Mouse (Mus musculus) stomach, embryonic 14.5 days (tissue): ENCODE measurements around the gene Ppp1r21. TPM values are rescaled to one million over a fixed set of nuclear protein-coding genes. Genes with fewer than 3 reads are reported as not detected.

Experiments
- ATAC-seq: fragments of 200-750 bp; cut with Nextera tagmentation; 2 replicates; pipeline ENCODE4 v1.8.0; 2017; ENCODE audit warnings: low read depth, moderate TSS enrichment; ENCODE audit not compliant: insufficient number of reproducible peaks, insufficient read depth, low FRiP score
- H3K27ac ChIP-seq: fragments of 300-500 bp; sonication (generic); 2 replicates; pipeline ENCODE4 v1.5.1; 2014; ENCODE audit warnings: mild to moderate bottlenecking, low read length, moderate library complexity, mixed read lengths
- H3K27me3 ChIP-seq: fragments of 300-500 bp; sonication (generic); 2 replicates; pipeline ENCODE4 v1.6.1; 2014; ENCODE audit warnings: low read length, control low read depth, mixed read lengths; ENCODE audit not compliant: control insufficient read depth, insufficient read depth
- H3K36me3 ChIP-seq: fragments of 300-500 bp; sonication (generic); 2 replicates; pipeline ENCODE4 v1.6.1; 2014; ENCODE audit warnings: mild to moderate bottlenecking, control low read depth, low read length, moderate library complexity, mixed read lengths; ENCODE audit not compliant: control insufficient read depth, insufficient read depth
- H3K4me1 ChIP-seq: fragments of 300-500 bp; sonication (generic); 2 replicates; pipeline ENCODE4 v1.6.1; 2014; ENCODE audit warnings: low read length, control low read depth, mixed read lengths; ENCODE audit not compliant: control insufficient read depth, insufficient read depth
- H3K4me2 ChIP-seq: fragments of 300-500 bp; sonication (generic); replicated peaks from 2 replicates; pipeline ENCODE4 v1.6.1; 2014; ENCODE audit warnings: low read depth, low read length, control low read depth
- H3K4me3 ChIP-seq: fragments of 300-500 bp; sonication (generic); 2 replicates; pipeline ENCODE4 v1.5.1; 2014; ENCODE audit warnings: low read depth, low read length, control low read depth
- H3K9ac ChIP-seq: fragments of 300-500 bp; sonication (generic); replicated peaks from 2 replicates; pipeline ENCODE4 v1.6.1; 2014; ENCODE audit warnings: low read depth, mild to moderate bottlenecking, control low read depth, low read length, moderate library complexity, mixed read lengths
- H3K9me3 ChIP-seq: fragments of 300-500 bp; sonication (generic); 2 replicates; pipeline ENCODE4 v1.6.1; 2016; ENCODE audit warnings: low read depth, low read length, control low read depth; ENCODE audit not compliant: control insufficient read depth
- WGBS: fragments of 180-500 bp; shearing (Covaris S2); extraction: QIAGEN DNeasy Blood & Tissue Kit; methylation state at CpG from one replicate; pipeline ENCODE4 v1.1.7; 2014; 5-methylcytosine and 5-hydroxymethylcytosine counted together
- polyA plus RNA-seq: library from polyadenylated mRNA; unstranded; fragments of >200 nt; fragmentation: Nextera tagmentation; extraction: Ambion mirVana; gene quantifications from 2 replicates; pipeline ENCODE4 v1.2.1, GENCODE M21; 2014

Ppp1r21 gene
- polyA plus RNA-seq, 1 experiment from 2014 or later = 30.3 TPM

GRCm38 (mm10) chr17:88531176-88531575 lies 1.3 kb downstream of the Ppp1r21 start:
- H3K9ac ChIP-seq = no peak overlapping the region
- H3K9me3 ChIP-seq = no peaks in the 10 kb centered on the region

GRCm38 (mm10) chr17:88537842-88538430 lies 8.0 kb downstream of the Ppp1r21 start:
- no peaks in the 10 kb centered on the region for H3K9me3 ChIP-seq
- H3K4me1 ChIP-seq = 0 out of 2 replicates have a peak, but pooled peaks cover 2% of the 10 kb centered on the region
- H3K9ac ChIP-seq = no peak overlapping the region
- no peaks in the 10 kb centered on the region for H3K27me3 ChIP-seq
- WGBS = 90% methylated on average over 8 of the region's 8 CpGs
- H3K27ac ChIP-seq = no peak overlapping the region
- H3K36me3 ChIP-seq = no peaks in the 10 kb centered on the region
- H3K4me3 ChIP-seq = no peak overlapping the region
- H3K4me2 ChIP-seq = no peak overlapping the region
- ATAC-seq = no peak

More at GRCm38 (mm10) chr17:88531176-88531575, 1.3 kb downstream of the Ppp1r21 start:
- H3K27me3 ChIP-seq = no peaks in the 10 kb centered on the region
- no peak overlapping the region for H3K27ac ChIP-seq
- no peak for ATAC-seq
- peak overlapping the region; percentile 68; the same call in 1 of the 2 replicates for H3K4me3 ChIP-seq
- H3K4me2 ChIP-seq = peak overlapping the region; percentile 79
- 60% methylated on average over 6 of the region's 6 CpGs for WGBS
- 0 out of 2 replicates have a peak, but pooled peaks cover 3% of the 10 kb centered on the region for H3K4me1 ChIP-seq
- no peaks in the 10 kb centered on the region for H3K36me3 ChIP-seq

GRCm38 (mm10) chr17:88542771-88543416 lies 13.0 kb downstream of the Ppp1r21 start:
- Histone ChIP-seq H3K4me1 (no peaks in the 10 kb centered on the region), H3K4me2 (no peak overlapping the region), H3K9me3 (no peaks in the 10 kb centered on the region), H3K36me3 (peaks cover 9% of the 10 kb centered on the region; the same call in 1 of the 2 replicates), H3K4me3 (no peak overlapping the region), H3K9ac (no peak overlapping the region), H3K27ac (no peak overlapping the region; the same call in 1 of the 2 replicates), H3K27me3 (no peaks in the 10 kb centered on the region)
- ATAC-seq = peak; percentile 77
- 33% methylated on average over 15 of the region's 15 CpGs for WGBS

- Histone ChIP-seq H3K27me3 (no peaks in the 10 kb centered on the region), H3K36me3 (peaks cover 9% of the 10 kb centered on the region; the same call in 1 of the 2 replicates), H3K4me2 (no peak overlapping the region), H3K27ac (no peak overlapping the region), H3K4me3 (no peak overlapping the region), H3K4me1 (no peaks in the 10 kb centered on the region), H3K9me3 (no peaks in the 10 kb centered on the region), H3K9ac (no peak overlapping the region)
- no peak for ATAC-seq
- 70% methylated on average over 3 of the region's 3 CpGs for WGBS
These were observed 13.5 kb downstream of the Ppp1r21 start for GRCm38 (mm10) chr17:88543417-88543782.

- Histone ChIP-seq H3K36me3 (peaks cover 9% of the 10 kb centered on the region; the same call in 1 of the 2 replicates), H3K4me3 (no peak overlapping the region), H3K4me2 (no peak overlapping the region), H3K9me3 (no peaks in the 10 kb centered on the region), H3K4me1 (no peaks in the 10 kb centered on the region), H3K27ac (no peak overlapping the region), H3K27me3 (no peaks in the 10 kb centered on the region), H3K9ac (no peak overlapping the region)
- no peak for ATAC-seq
- WGBS = 89% methylated on average over 15 of the region's 15 CpGs
These were observed 15.4 kb downstream of the Ppp1r21 start for GRCm38 (mm10) chr17:88545217-88545784.

GRCm38 (mm10) chr17:88546745-88547144 lies 16.8 kb downstream of the Ppp1r21 start:
- ATAC-seq = no peak
- Histone ChIP-seq H3K27ac (no peak overlapping the region), H3K9ac (no peak overlapping the region), H3K27me3 (no peaks in the 10 kb centered on the region), H3K9me3 (no peaks in the 10 kb centered on the region), H3K4me3 (no peak overlapping the region), H3K4me2 (no peak overlapping the region), H3K36me3 (peaks cover 9% of the 10 kb centered on the region; the same call in 1 of the 2 replicates), H3K4me1 (no peaks in the 10 kb centered on the region)
- WGBS = 83% methylated on average over 4 of the region's 4 CpGs

GRCm38 (mm10) chr17:88549411-88550191 lies 19.7 kb downstream of the Ppp1r21 start:
- peaks cover 9% of the 10 kb centered on the region; the same call in 1 of the 2 replicates for H3K36me3 ChIP-seq
- H3K4me1 ChIP-seq = no peaks in the 10 kb centered on the region
- no peak overlapping the region for H3K4me2 ChIP-seq
- WGBS = 80% methylated on average over 24 of the region's 24 CpGs
- ATAC-seq = no peak
- no peak overlapping the region for H3K27ac ChIP-seq
- no peaks in the 10 kb centered on the region for H3K27me3 ChIP-seq
- no peak overlapping the region for H3K4me3 ChIP-seq
- H3K9ac ChIP-seq = no peak overlapping the region
- H3K9me3 ChIP-seq = no peaks in the 10 kb centered on the region

- whole genome bisulfite sequencing = 72% methylated on average over 5 of the region's 5 CpGs
- Histone ChIP-seq H3K9ac (no peak overlapping the region), H3K4me1 (no peaks in the 10 kb centered on the region), H3K4me2 (no peak overlapping the region), H3K9me3 (no peaks in the 10 kb centered on the region), H3K27ac (no peak overlapping the region), H3K4me3 (no peak overlapping the region), H3K27me3 (no peaks in the 10 kb centered on the region), H3K36me3 (peaks cover 7% of the 10 kb centered on the region; the same call in 1 of the 2 replicates)
- ATAC-seq = no peak
These were observed 20.4 kb downstream of the Ppp1r21 start for GRCm38 (mm10) chr17:88550351-88550750.
